Mouse (Mus musculus) heart, adult 11 months (tissue): ENCODE data around the gene Itgad.
A peak's percentile ranks its signal among the peaks of the same experiment; 100 is the strongest.

ENCODE experiments used
- DNase-seq: peaks from one replicate; pipeline ENCODE4 v3.0.0; 2022

Gene Itgad

GRCm38 (mm10) chr7:128180546-128180945, 26.4 kb downstream of the Itgad start:
- DNase-seq: peak; percentile 49

GRCm38 (mm10) chr7:128181691-128182090, 27.5 kb downstream of the Itgad start:
- peak; percentile 67 for DNase-seq

DNA sequence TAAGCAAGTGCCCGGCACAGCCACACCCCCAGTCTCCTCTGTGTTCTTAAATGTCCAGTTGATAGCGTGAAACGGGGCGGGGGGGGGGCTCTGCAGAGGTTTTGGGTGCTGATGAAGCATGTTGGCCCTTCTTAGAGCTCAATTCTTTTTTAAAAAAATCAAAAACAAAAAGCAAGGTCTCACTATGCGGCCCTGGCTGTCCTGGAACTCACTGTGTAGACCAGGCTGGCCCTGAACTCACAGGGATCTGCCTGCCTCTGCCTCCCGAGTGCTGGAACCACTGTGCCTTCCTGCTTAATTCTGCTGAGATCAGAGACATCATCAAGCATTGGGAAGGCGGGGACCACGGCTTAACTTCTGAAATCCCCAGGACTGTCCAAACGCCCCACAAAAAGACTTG, 47.4 kb downstream of the Itgad start:
- DNase-seq: peak; percentile 72

DNA sequence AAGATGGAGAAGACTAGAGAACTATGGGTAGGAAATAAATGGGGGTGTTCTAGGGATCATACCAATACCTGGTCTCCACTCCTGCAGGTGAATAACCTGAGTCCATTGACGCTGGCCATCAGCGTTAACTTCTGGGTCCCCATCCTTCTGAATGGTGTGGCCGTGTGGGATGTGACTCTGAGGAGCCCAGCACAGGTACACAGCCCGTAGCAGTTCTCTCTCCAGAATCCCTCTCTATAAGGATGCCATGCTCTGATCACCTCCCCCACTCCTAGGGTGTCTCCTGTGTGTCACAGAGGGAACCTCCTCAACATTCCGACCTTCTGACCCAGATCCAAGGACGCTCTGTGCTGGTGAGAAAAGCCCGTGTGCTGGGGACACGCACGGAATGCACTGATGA, 48.9 kb downstream of the Itgad start:
- peak; percentile 91 for DNase-seq

DNA sequence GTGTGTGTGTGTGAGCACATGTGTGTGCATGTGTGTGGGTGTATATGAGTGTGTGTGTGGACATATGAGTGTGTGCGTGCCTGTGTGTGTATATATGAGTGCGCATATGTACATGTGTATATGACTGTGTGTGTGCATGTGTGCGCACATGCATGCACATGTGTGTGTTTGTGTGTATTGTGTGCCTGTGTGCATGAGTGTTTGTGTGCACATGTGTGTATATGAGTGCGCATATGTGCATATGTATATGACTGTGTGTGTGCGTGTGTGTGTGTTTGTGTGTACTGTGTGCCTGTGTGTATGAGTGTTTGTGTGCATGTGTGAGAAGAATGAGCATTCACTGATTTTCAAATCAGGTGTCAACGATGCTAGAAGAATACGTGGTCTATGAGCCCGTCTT, 50.0 kb downstream of the Itgad start:
- peak; percentile 80 for DNase-seq

GRCm38 (mm10) chr7:128205695-128206094, 51.5 kb downstream of the Itgad start:
- no peak for DNase-seq

- peak; percentile 98 for DNase-seq
Measured at GRCm38 (mm10) chr7:128206152-128206551, 52.0 kb downstream of the Itgad start, which contains the start of gene Cox6a2. Cox6a2 (minus strand) TSS chr7:128206387.

DNA sequence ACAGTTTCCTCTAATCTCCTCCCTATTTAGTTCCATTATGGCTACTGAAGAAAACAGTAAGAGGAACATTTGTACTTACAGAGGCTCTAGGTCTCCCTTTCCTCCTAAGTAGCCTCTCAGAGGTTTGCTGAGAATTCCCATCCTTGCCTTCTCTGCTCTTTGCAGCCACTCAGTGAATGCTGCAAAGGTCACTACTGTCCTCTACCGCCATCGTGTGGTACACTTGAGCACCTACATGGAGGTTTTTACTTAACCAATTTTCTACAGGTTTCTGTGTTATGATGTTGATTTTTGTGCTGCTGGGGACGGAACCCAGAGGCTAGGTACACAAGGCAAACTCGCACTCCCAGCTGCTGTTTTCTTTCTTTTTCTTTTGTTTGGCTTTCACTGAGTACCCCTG, 54.0 kb downstream of the Itgad start:
- peak; percentile 89 for DNase-seq

DNA sequence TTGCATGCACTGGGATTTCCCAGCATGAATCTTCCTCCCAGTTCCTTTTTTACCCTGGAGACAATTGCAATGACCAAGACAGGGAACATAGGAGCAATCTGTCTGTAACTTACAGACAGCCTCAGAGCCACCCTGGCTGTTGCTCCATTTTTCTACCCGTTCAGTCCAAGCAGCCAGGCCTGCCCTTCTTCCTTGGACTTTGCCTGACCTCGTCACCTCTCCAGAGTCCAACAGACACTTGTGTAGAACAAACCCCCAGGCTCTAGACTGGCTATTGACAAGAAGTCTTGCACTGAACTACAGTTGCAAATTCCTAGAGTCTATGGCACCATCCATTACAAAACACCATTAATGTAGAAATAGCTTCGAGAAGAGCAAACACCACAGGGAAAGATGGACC, 55.6 kb downstream of the Itgad start:
- DNase-seq: peak; percentile 81

DNA sequence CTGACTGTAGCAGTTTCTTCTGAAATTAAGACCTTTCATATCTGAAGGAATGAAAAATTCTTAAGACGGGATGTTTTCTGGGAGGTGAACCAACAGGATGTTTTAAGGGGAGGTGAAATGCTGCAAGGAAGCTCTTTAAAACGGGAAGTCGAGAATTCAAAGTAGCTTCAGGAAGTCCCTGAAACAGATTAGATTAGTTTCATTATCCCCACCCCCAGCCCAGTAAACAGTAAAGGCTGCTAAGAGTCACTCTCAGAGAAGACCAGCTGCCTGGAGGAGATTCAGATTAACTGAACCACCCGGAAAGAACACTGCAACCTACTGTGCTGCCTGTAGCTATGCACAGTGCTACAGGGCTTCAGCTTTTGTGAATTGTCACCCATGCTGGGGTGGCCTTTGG, 65.8 kb downstream of the Itgad start:
- DNase-seq: no peak

DNA sequence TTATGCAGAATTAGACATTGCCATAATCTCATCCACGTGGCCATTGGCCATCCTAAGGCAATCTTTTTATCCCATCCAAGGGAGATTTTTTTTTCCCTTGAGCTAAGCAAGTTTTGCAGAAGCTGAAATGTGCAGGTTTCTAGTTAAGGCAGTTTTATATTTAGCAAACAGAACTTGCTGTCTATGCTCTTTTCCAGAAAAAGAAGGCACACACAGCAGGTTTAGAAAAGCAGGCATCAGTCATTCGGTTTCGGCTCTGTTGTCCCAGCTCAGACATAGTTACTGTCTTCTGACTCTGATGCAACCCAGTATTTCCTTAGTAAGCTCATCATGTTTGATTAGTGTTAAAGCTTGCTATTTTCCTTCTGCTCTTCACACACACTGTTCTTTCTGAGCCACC, 66.8 kb downstream of the Itgad start:
- DNase-seq: peak; percentile 92

DNA sequence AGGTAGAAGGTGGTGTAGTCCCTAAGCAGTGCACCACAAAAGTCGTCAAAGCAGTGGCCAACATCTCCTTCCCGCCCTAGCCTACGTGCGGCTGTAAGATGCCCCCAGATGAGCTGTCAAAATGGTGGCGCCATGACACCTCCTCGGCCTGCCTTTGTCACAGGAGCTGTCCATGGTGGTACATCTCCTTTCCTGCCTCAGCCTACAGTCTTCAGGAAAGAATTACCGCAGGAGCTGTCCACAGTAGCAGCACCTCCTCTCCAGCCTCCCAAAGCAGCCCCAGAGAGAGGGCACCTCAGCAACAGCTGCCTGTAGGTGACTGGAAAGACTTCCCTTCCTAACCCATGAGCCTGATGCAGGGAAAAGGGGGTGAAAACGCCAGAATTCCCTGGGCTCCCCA, 77.6 kb downstream of the Itgad start:
- DNase-seq: peak; percentile 79

DNA sequence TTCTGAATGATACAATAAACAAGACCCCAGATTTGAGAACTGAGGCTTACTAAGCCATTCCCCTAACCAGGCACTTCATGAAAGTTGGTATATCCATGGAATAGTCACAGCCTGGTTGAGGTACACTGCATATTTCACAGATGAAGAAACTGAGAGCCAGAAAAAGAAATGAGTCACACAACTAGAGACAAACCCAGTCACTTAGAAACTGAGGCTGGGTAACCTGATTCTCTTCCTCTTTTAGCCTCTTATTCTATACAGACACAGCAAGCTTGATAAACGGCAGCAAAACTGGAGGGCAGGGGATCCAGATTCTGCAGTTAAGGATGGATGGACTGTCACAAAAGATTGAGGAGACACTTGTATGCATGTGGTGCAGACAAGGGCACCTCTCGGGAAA, 80.6 kb downstream of the Itgad start:
- DNase-seq: peak; percentile 61

DNA sequence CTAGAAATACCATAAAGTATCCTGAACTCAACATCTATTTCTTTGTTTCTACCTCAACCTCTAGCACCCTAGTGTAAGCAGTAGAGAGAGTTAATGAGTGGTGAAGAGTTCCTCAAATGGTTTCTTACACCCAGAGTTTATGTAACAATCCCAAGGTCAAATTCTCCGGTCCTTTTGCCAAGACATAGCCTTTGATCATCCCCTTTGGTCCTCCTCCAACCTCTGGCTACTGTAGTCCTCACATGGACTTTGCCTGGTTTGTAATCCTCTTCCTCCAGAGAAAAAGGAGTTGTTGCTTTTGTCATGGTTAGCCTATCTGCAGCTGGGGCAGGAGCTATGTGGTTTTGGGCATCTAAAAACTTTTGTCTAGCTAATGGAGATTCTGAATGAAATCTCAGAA, 81.3 kb downstream of the Itgad start:
- peak; percentile 79 for DNase-seq

DNA sequence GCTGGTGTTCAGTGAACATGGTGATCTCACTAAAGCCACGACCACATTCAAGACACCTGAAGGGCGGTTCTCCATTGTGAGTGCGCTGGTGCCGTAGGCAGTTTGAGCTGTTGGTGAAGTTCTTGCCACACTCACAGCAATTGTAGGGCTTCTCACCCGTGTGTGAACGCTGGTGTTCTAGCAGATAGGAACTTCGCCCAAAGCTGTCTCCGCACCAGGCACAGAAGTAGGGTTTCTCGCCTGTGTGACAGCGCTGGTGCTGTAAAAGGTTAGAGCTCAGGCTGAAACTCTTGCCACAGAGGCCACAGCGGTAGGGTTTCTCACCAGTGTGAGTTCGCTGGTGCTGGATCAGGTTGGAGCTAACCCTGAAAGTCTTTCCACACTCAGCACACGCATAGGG, 82.2 kb downstream of the Itgad start:
- peak; percentile 93 for DNase-seq

GRCm38 (mm10) chr7:128236856-128237592, 82.8 kb downstream of the Itgad start, which contains the start of gene Armc5:
Armc5 (plus strand) TSS chr7:128237342.
- peak; percentile 98 for DNase-seq

- DNase-seq: no peak
Measured at GRCm38 (mm10) chr7:128237593-128237926, 83.4 kb downstream of the Itgad start.

DNA sequence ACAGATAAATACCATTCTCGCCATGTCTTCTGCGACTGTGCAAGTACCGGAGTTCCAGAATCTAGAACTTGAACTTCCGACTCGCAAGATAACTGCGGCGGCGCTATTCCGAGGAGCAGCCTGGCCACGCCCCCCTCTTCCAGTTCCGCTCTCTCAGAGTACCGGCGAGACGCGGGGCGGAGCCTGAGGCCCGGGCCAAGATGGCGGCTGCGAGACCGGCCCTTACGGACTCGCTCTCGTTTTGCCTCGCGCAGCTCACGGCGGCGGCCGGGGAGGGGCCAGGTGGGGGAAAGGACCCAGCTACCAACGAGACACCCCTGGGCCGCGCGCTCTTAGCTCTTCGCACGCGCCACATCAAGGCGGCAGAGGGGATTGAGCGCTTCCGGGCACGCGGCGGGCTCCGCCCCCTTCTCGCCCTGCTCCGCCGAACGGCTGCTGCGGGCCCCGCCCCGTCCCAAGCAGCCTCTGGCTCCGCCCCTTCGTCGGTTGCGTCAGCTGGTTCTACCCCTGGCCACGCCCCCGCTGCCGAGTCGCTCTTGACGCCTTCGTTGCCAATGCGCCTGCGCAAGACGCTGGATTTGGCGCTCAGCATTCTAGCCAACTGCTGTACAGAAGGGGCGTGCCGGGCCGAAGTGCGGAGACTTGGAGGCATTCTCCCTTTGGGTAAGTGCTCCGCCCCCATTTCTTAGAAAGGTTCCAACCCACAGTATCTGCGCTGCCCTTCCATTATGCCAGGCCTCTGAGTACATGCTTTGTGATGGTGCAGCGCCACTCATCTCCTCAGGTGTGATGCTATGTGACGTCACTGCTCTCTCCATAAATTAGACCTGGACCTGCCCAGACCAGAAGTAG, 84.0 kb downstream of the Itgad start, which contains the start of gene 9130023H24Rik:
Gene 9130023H24Rik, minus strand, starts transcription at position 105 of the 852 bp plus-strand sequence.
- peak; percentile 100 for DNase-seq

DNA sequence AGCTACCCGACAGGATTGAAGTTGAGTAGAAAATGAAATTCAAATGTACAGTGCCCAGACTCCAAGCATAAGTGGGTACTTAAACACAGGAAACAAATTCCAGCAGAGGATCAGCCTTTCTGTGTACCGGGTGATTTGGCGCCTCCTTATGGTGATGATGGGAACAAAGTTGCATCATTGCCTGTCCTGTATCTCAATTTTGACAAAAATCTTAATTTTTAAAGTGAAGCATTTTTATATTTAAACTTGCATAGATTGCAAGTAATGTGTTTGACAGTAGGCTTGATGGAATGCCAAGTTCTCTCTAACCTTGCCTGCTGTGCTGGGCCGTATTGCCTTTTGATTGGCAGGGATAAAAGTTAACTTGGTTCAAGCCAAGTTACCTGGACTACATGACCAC, 84.8 kb downstream of the Itgad start:
- DNase-seq: peak; percentile 87

GRCm38 (mm10) chr7:128240131-128240784, 86.1 kb downstream of the Itgad start:
- DNase-seq: peak; percentile 93

- peak; percentile 90 for DNase-seq
Measured at GRCm38 (mm10) chr7:128242331-128242730, 88.2 kb downstream of the Itgad start.

DNA sequence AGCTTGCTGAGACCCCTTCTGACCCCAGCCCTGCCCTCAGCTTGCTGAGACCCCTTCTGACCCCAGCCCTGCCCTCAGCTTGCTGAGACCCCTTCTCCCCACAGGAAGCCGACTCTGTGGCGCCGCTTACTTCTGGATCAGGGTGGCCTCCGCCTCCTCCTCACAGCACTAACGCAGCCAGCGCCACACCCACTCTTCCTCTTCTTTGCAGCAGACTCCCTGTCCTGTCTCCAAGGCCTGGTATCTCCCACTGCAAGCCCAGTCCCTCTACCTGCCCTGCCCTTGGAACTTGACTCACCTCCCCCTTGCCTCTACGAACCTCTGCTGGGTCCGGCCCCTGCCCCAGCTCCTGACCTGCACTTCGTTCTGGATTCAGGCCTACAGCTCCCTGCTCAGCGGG, 89.7 kb downstream of the Itgad start:
- DNase-seq: peak; percentile 95

- DNase-seq: peak; percentile 93
Measured at GRCm38 (mm10) chr7:128244410-128245025, 90.3 kb downstream of the Itgad start.
